Mouse (Mus musculus) midbrain, postnatal 0 days (tissue): ENCODE measurements around the gene Galnt10. TPM values are rescaled to one million over a fixed set of nuclear protein-coding genes. Genes with fewer than 3 reads are reported as not detected.

Experiments used
- ATAC-seq: fragments of 200-750 bp; cut with Nextera tagmentation; 2 replicates; pipeline ENCODE4 v1.8.0; 2017; ENCODE audit warnings: moderate number of reproducible peaks, mild to moderate bottlenecking, moderate TSS enrichment, moderate library complexity; ENCODE audit not compliant: low FRiP score
- DNase-seq: peaks from one replicate; pipeline ENCODE4 v3.0.0-alpha.2; 2015; ENCODE audit warnings: low spot score
- H3K27ac ChIP-seq: fragments of 300-500 bp; sonication (generic); 2 replicates; pipeline ENCODE4 v1.5.1; 2014; ENCODE audit warnings: low read depth, mild to moderate bottlenecking, low read length, mixed read lengths
- H3K27me3 ChIP-seq: fragments of 300-500 bp; sonication (generic); 2 replicates; pipeline ENCODE4 v1.6.1; 2014; ENCODE audit warnings: low read length, control low read depth, mixed read lengths; ENCODE audit not compliant: insufficient read depth
- H3K36me3 ChIP-seq: fragments of 300-500 bp; sonication (generic); 2 replicates; pipeline ENCODE4 v1.6.1; 2014; ENCODE audit warnings: low read length, control low read depth, mixed read lengths; ENCODE audit not compliant: insufficient read depth
- H3K4me1 ChIP-seq: fragments of 300-500 bp; sonication (generic); 2 replicates; pipeline ENCODE4 v1.6.1; 2014; ENCODE audit warnings: mild to moderate bottlenecking, control low read depth, antibody characterized with exemption, low read length, mixed read lengths; ENCODE audit not compliant: insufficient read depth
- H3K4me2 ChIP-seq: fragments of 300-500 bp; sonication (generic); 2 replicates; pipeline ENCODE4 v1.6.1; 2014; ENCODE audit warnings: low read depth, mild to moderate bottlenecking, low read length, mixed read lengths; ENCODE audit not compliant: poor library complexity, severe bottlenecking
- H3K4me3 ChIP-seq: fragments of 300-500 bp; sonication (generic); 2 replicates; pipeline ENCODE4 v1.5.1; 2014; ENCODE audit warnings: low read depth, mild to moderate bottlenecking, low read length, moderate library complexity
- H3K9ac ChIP-seq: fragments of 300-500 bp; sonication (generic); replicated peaks from 2 replicates; pipeline ENCODE4 v1.6.1; 2014; ENCODE audit warnings: mild to moderate bottlenecking, low read length, moderate library complexity, mixed read lengths; ENCODE audit not compliant: poor library complexity, severe bottlenecking
- H3K9me3 ChIP-seq: fragments of 300-500 bp; sonication (generic); 2 replicates; pipeline ENCODE4 v1.6.1; 2016; ENCODE audit warnings: low read length, control low read depth
- CTCF ChIP-seq: IDR thresholded peaks from 2 replicates; pipeline ENCODE4 v1.5.1; 2016; ENCODE audit warnings: antibody characterized with exemption, mild to moderate bottlenecking
- WGBS: fragments of 180-500 bp; shearing (Covaris S2); extraction: QIAGEN DNeasy Blood & Tissue Kit; methylation state at CpG from one replicate; pipeline ENCODE4 v1.1.7; 2014; 5-methylcytosine and 5-hydroxymethylcytosine counted together
- polyA plus RNA-seq: library from polyadenylated mRNA; unstranded; fragments of >200 nt; fragmentation: Nextera tagmentation; extraction: Ambion mirVana; gene quantifications from 2 replicates; pipeline ENCODE4 v1.2.1, GENCODE M21; 2015
- total RNA-seq: library from RNA; depleted of rRNA; stranded (reverse); fragments of >200 nt; gene quantifications from 2 replicates; pipeline ENCODE4 v1.2.3, GENCODE M21; 2014

Gene Galnt10
- total and polyA plus RNA-seq, 2 experiments from 2014 or later, result 11.8 to 26.0 TPM

DNA sequence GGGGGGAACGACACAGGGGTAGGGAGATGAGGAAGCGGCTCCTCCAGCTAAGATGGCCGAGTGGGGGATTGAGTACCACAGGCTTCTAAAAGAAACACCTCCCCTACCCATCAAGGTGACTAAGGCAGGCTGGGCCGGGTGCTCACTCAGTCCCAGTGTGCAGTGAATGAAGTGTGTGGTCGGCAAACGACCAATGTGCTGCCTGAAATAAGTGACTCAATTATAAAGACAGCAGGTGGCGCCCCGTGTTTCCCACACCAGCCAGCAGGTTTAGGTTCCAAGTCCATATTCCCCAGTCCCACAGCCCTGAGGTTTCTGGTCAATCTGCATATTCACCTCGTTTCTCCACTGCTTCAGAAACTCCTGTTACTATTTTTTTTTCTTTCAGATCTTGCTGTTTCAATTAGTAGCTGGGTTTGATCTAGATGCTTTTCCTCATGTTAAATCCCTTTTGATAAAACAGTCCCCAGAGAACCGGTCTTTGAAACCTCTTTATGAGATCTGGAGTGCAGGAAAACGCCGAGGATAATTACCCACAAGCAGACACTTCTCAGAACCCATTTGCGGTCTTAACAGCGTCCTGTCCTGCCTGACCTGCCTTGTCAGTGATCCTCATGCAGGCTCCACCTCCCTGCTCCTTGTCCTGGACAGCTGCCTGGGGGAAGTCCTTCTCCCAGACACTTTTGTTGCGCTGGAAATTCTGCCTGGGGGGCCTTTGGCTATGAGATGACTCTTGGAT, 27.5 kb upstream of the Galnt10 start:
- H3K27ac ChIP-seq, result no peak overlapping the region
- H3K27me3 ChIP-seq, result no peaks in the 10 kb centered on the region
- no peak overlapping the region for H3K4me2 ChIP-seq
- no peak for ATAC-seq
- H3K9ac ChIP-seq, result no peak overlapping the region
- peak; percentile 70 for TF ChIP-seq CTCF
- peaks cover 3% of the 10 kb centered on the region; the same call in 1 of the 2 replicates for H3K4me1 ChIP-seq
- 26% methylated on average over 15 of the region's 15 CpGs for WGBS
- H3K9me3 ChIP-seq, result no peaks in the 10 kb centered on the region
- H3K36me3 ChIP-seq, result no peaks in the 10 kb centered on the region
- DNase-seq, result peak; percentile 64
- H3K4me3 ChIP-seq, result no peak overlapping the region

DNA sequence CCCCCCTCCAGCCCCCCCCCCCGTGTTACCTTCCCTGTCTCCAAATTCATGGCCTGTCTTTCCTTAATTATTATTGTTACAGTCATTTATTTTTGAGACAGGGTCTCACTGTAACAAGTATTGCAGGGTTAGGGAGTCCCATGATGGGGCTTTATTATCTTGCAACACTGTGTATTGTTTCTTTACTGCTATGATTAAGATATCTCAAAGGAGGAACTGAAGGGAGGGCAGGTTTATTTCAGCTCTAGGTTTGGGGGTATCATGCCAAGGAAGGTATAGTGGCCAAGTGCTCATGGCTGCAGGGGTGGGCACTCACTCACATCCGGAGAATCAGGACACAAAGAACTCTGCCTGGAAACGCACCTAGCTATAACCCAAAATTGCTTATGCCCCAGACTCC, 23.8 kb upstream of the Galnt10 start:
- no peak for DNase-seq
- no peak overlapping the region for H3K4me3 ChIP-seq
- H3K27me3 ChIP-seq, result no peaks in the 10 kb centered on the region
- H3K9me3 ChIP-seq, result no peaks in the 10 kb centered on the region
- no peak for ATAC-seq
- 88% methylated on average over 3 of the region's 3 CpGs for WGBS
- no peak overlapping the region for H3K9ac ChIP-seq
- H3K4me2 ChIP-seq, result no peak overlapping the region
- TF ChIP-seq CTCF, result no peak
- no peak overlapping the region for H3K27ac ChIP-seq
- no peaks in the 10 kb centered on the region for H3K4me1 ChIP-seq
- H3K36me3 ChIP-seq, result no peaks in the 10 kb centered on the region

- no peak overlapping the region for H3K27ac ChIP-seq
- TF ChIP-seq CTCF, result no peak
- no peaks in the 10 kb centered on the region for H3K27me3 ChIP-seq
- no peak overlapping the region for H3K4me3 ChIP-seq
- no peaks in the 10 kb centered on the region for H3K36me3 ChIP-seq
- no peak for ATAC-seq
- no peaks in the 10 kb centered on the region for H3K9me3 ChIP-seq
- H3K4me1 ChIP-seq, result no peaks in the 10 kb centered on the region
- H3K9ac ChIP-seq, result no peak overlapping the region
- peak; percentile 41 for DNase-seq
- H3K4me2 ChIP-seq, result no peak overlapping the region
These were observed 23.4 kb upstream of the Galnt10 start for GRCm38 (mm10) chr11:57621876-57622275.

GRCm38 (mm10) chr11:57624490-57624893, 20.8 kb upstream of the Galnt10 start:
- H3K9ac ChIP-seq, result no peak overlapping the region
- H3K4me2 ChIP-seq, result no peak overlapping the region
- WGBS, result 36% methylated on average over 5 of the region's 5 CpGs
- no peak overlapping the region for H3K27ac ChIP-seq
- no peaks in the 10 kb centered on the region for H3K36me3 ChIP-seq
- no peak overlapping the region for H3K4me3 ChIP-seq
- DNase-seq (peak; percentile 90), ATAC-seq (peak; percentile 51; the same call in 1 of the 2 replicates)
- H3K4me1 ChIP-seq, result no peaks in the 10 kb centered on the region
- H3K9me3 ChIP-seq, result no peaks in the 10 kb centered on the region
- TF ChIP-seq CTCF, result no peak
- H3K27me3 ChIP-seq, result no peaks in the 10 kb centered on the region

- no peak overlapping the region for H3K27ac ChIP-seq
- no peak overlapping the region for H3K4me3 ChIP-seq
- H3K9me3 ChIP-seq, result no peaks in the 10 kb centered on the region
- ATAC-seq (no peak), DNase-seq (no peak)
- TF ChIP-seq CTCF, result no peak
- H3K9ac ChIP-seq, result no peak overlapping the region
- no peak overlapping the region for H3K4me2 ChIP-seq
- H3K4me1 ChIP-seq, result no peaks in the 10 kb centered on the region
- H3K36me3 ChIP-seq, result no peaks in the 10 kb centered on the region
- H3K27me3 ChIP-seq, result no peaks in the 10 kb centered on the region
These were observed 19.8 kb upstream of the Galnt10 start for GRCm38 (mm10) chr11:57625465-57625864.

GRCm38 (mm10) chr11:57627086-57627735, 18.0 kb upstream of the Galnt10 start:
- Histone ChIP-seq H3K4me1 (no peaks in the 10 kb centered on the region), H3K27ac (no peak overlapping the region), H3K9me3 (no peaks in the 10 kb centered on the region), H3K27me3 (no peaks in the 10 kb centered on the region), H3K4me2 (no peak overlapping the region), H3K36me3 (no peaks in the 10 kb centered on the region), H3K4me3 (no peak overlapping the region), H3K9ac (no peak overlapping the region)
- 66% methylated on average over 9 of the region's 9 CpGs for WGBS
- peak; percentile 57 for TF ChIP-seq CTCF
- DNase-seq (no peak), ATAC-seq (no peak)
